Mouse (Mus musculus): ENCODE data around the gene Gm5767.
"Not testable (repeated sequence)": the region's sequence is repeated elsewhere in the genome, so short reads cannot be mapped to it uniquely, and the experiment has no call there.

The Gm5767 gene

GRCm38 (mm10) chr16:8715513-8716080, 35.0 kb downstream of the Gm5767 start:
- no peak for DNase-seq

- DNase-seq, result no peak
Observed at GRCm38 (mm10) chr16:8716300-8716699, 35.7 kb downstream of the Gm5767 start.

- no peak for DNase-seq
Observed at GRCm38 (mm10) chr16:8717744-8718143, 37.2 kb downstream of the Gm5767 start.

GRCm38 (mm10) chr16:8720447-8720846, 39.9 kb downstream of the Gm5767 start:
- DNase-seq, result no peak

- no peak for DNase-seq
Observed at GRCm38 (mm10) chr16:8724031-8724430, 43.5 kb downstream of the Gm5767 start.

- no peak for DNase-seq
Observed at GRCm38 (mm10) chr16:8725807-8726206, 45.2 kb downstream of the Gm5767 start.

GRCm38 (mm10) chr16:8728111-8728748, 47.7 kb downstream of the Gm5767 start:
- no peak for DNase-seq

- no peak for DNase-seq
Observed at GRCm38 (mm10) chr16:8731630-8732029, 51.1 kb downstream of the Gm5767 start.

GRCm38 (mm10) chr16:8732450-8732849, 51.9 kb downstream of the Gm5767 start:
- not testable (repeated sequence) for DNase-seq
